Mouse (Mus musculus): ENCODE measurements around the gene Gria4.

DNA sequence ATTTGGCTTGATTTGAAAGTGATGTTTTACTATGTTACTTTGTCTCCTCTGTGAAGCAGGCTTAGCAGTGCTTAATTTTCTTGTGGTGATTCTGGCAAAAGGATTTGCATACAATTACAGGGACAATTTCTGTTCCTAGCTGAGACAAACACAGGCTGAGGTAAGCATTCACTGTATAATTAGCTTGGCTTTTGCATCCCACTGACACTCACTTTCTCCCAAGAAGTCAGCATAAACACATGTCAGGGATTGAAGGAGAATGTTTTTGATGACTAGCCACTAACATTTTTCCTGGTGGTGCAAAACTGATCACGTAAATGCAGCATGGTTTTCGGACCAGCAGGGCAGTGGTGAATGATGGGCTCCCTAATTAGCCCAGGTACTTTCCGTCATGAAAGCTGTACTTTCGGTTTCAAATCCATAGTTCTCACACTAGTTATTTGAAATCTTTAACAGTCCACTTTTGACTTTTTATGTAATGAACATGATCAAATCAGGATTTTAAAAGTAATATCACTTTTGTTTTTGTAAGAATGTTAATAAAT lies 240.5 kb downstream of the Gria4 start:
- TF ChIP-seq POLR2A (IDR thresholded peaks at IDR 0.05; ENCODE audit: extremely low read depth, insufficient read depth, low read length) (no peak), CTCF (IDR thresholded peaks at IDR 0.05; ENCODE audit: extremely low read depth, insufficient read depth, low read length) (no peak)

Measured in cortical plate, adult 2 months (tissue).